Mouse (Mus musculus): Measurements from ENCODE around the gene Acad11.
A peak's percentile ranks its signal among the peaks of the same experiment; 100 is the strongest.

Acad11 gene

GRCm38 (mm10) chr9:104146683-104147082 is 83.5 kb downstream of the Acad11 start:
- DNase-seq (ENCODE audit: low read depth, low spot score): peak; percentile 78

- no peak for DNase-seq (ENCODE audit: low read depth, low spot score)
These were observed 85.8 kb downstream of the Acad11 start for GRCm38 (mm10) chr9:104148969-104149368.

GRCm38 (mm10) chr9:104152121-104152520 is 88.9 kb downstream of the Acad11 start:
- DNase-seq (ENCODE audit: low read depth, low spot score): no peak

- DNase-seq (ENCODE audit: low read depth, low spot score): peak; percentile 41
These were observed 92.0 kb downstream of the Acad11 start for GRCm38 (mm10) chr9:104155100-104155715.

GRCm38 (mm10) chr9:104156506-104156905 is 93.3 kb downstream of the Acad11 start:
- no peak for DNase-seq (ENCODE audit: low read depth, low spot score)

GRCm38 (mm10) chr9:104157291-104157690 is 94.1 kb downstream of the Acad11 start:
- no peak for DNase-seq (ENCODE audit: low read depth, low spot score)

- no peak for DNase-seq (ENCODE audit: low read depth, low spot score)
These were observed 97.9 kb downstream of the Acad11 start for GRCm38 (mm10) chr9:104161117-104161516.

GRCm38 (mm10) chr9:104164194-104164593 is 101.0 kb downstream of the Acad11 start:
- no peak for DNase-seq (ENCODE audit: low read depth, low spot score)

GRCm38 (mm10) chr9:104165926-104166325 is 102.7 kb downstream of the Acad11 start:
- DNase-seq (ENCODE audit: low read depth, low spot score): no peak

GRCm38 (mm10) chr9:104169986-104170385 is 106.8 kb downstream of the Acad11 start:
- no peak for DNase-seq (ENCODE audit: low read depth, low spot score)

- no peak for DNase-seq (ENCODE audit: low read depth, low spot score)
These were observed 108.5 kb downstream of the Acad11 start for GRCm38 (mm10) chr9:104171651-104172050.

GRCm38 (mm10) chr9:104172342-104172741 is 109.2 kb downstream of the Acad11 start:
- DNase-seq (ENCODE audit: low read depth, low spot score): no peak

Data from ES-CJ7 (cell line).